Mouse (Mus musculus) hindbrain, postnatal 0 days (tissue): ENCODE measurements around the gene Nprl2. TPM values are rescaled to one million over a fixed set of nuclear protein-coding genes. Genes with fewer than 3 reads are reported as not detected.

ENCODE experiments used
- ATAC-seq: fragments of 200-750 bp; cut with Nextera tagmentation; 2 replicates; pipeline ENCODE4 v1.8.0; 2017; ENCODE audit warnings: mild to moderate bottlenecking, moderate TSS enrichment, moderate library complexity
- DNase-seq: peaks from one replicate; pipeline ENCODE4 v3.0.0-alpha.2; 2015; ENCODE audit warnings: low spot score
- H3K27ac ChIP-seq: fragments of 300-500 bp; sonication (generic); 2 replicates; pipeline ENCODE4 v1.5.1; 2014; ENCODE audit warnings: mild to moderate bottlenecking
- H3K27me3 ChIP-seq: fragments of 300-500 bp; sonication (generic); 2 replicates; pipeline ENCODE4 v1.6.1; 2014; ENCODE audit warnings: low read length, mixed read lengths; ENCODE audit not compliant: insufficient read depth
- H3K36me3 ChIP-seq: fragments of 300-500 bp; sonication (generic); 2 replicates; pipeline ENCODE4 v1.6.1; 2014; ENCODE audit warnings: low read length, mixed read lengths; ENCODE audit not compliant: insufficient read depth
- H3K4me1 ChIP-seq: fragments of 300-500 bp; sonication (generic); 2 replicates; pipeline ENCODE4 v1.6.1; 2014; ENCODE audit warnings: antibody characterized with exemption, low read length, mixed read lengths; ENCODE audit not compliant: insufficient read depth
- H3K4me2 ChIP-seq: fragments of 300-500 bp; sonication (generic); 2 replicates; pipeline ENCODE4 v1.6.1; 2014; ENCODE audit warnings: low read depth, mild to moderate bottlenecking, low read length, moderate library complexity, mixed read lengths
- H3K4me3 ChIP-seq: fragments of 300-500 bp; sonication (generic); 2 replicates; pipeline ENCODE4 v1.5.1; 2014; ENCODE audit warnings: low read length
- H3K9ac ChIP-seq: fragments of 300-500 bp; sonication (generic); replicated peaks from 2 replicates; pipeline ENCODE4 v1.6.1; 2014; ENCODE audit warnings: mild to moderate bottlenecking, low read length, moderate library complexity, mixed read lengths
- H3K9me3 ChIP-seq: fragments of 300-500 bp; sonication (generic); 2 replicates; pipeline ENCODE4 v1.6.1; 2016; ENCODE audit warnings: low read length, mixed read lengths
- CTCF ChIP-seq: IDR thresholded peaks from 2 replicates; pipeline ENCODE4 v1.5.1; 2016; ENCODE audit warnings: antibody characterized with exemption, control low read depth, low read depth
- WGBS: fragments of 180-500 bp; shearing (Covaris S2); extraction: QIAGEN DNeasy Blood & Tissue Kit; methylation state at CpG from one replicate; pipeline ENCODE4 v1.1.7; 2014; 5-methylcytosine and 5-hydroxymethylcytosine counted together
- polyA plus RNA-seq: library from polyadenylated mRNA; unstranded; fragments of >200 nt; fragmentation: Nextera tagmentation; extraction: Ambion mirVana; gene quantifications from 2 replicates; pipeline ENCODE4 v1.2.1, GENCODE M21; 2015
- total RNA-seq: library from RNA; depleted of rRNA; stranded (reverse); fragments of >200 nt; gene quantifications from 2 replicates; pipeline ENCODE4 v1.2.3, GENCODE M21; 2014

Gene Nprl2
- total and polyA plus RNA-seq, 2 experiments from 2014 or later = 54.6 to 70.5 TPM

DNA sequence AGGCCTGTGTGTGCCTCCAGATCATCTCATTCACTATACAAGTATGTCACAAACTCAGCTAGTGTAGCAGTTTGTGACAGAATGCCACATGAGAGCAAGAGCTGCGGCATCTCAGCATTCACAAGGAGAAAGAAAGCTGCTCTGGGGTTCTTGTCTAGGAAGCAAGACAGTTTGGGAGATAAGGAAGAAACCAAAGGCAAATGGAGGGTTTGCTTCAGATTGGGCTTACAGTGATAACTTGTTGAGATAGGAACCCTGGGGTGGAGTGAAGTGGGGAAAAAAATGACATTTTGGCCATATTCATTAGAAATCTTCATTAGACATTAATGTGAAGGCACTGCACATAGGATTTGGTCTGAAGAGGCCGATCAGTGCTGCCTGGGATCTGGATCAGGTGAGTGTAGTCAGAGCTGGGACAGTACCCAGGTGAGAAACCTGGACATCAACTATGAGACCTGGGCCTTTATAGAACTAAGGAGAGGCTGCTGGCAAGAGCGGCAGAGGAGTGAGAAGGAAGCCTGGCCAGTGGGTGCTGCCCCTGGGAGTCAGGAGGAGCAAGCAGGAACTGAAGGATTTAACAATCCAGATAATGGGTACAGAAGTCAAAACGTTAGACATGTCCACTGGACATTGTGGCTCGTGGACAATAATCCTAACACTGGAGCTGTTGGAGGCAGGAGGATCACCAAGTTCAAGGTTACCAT, 10.8 kb downstream of the Nprl2 start:
- no peak overlapping the region for H3K4me3 ChIP-seq
- no peaks in the 10 kb centered on the region for H3K9me3 ChIP-seq
- peaks cover 31% of the 10 kb centered on the region for H3K4me1 ChIP-seq
- DNase-seq (no peak), ATAC-seq (no peak)
- peaks cover 9% of the 10 kb centered on the region for H3K36me3 ChIP-seq
- H3K27me3 ChIP-seq = 0 out of 2 replicates have a peak, but pooled peaks cover 7% of the 10 kb centered on the region
- WGBS = 86% methylated on average over 5 of the region's 5 CpGs
- no peak overlapping the region for H3K9ac ChIP-seq
- TF ChIP-seq CTCF = no peak
- H3K4me2 ChIP-seq = no peak overlapping the region; the same call in 1 of the 2 replicates
- no peak overlapping the region for H3K27ac ChIP-seq

DNA sequence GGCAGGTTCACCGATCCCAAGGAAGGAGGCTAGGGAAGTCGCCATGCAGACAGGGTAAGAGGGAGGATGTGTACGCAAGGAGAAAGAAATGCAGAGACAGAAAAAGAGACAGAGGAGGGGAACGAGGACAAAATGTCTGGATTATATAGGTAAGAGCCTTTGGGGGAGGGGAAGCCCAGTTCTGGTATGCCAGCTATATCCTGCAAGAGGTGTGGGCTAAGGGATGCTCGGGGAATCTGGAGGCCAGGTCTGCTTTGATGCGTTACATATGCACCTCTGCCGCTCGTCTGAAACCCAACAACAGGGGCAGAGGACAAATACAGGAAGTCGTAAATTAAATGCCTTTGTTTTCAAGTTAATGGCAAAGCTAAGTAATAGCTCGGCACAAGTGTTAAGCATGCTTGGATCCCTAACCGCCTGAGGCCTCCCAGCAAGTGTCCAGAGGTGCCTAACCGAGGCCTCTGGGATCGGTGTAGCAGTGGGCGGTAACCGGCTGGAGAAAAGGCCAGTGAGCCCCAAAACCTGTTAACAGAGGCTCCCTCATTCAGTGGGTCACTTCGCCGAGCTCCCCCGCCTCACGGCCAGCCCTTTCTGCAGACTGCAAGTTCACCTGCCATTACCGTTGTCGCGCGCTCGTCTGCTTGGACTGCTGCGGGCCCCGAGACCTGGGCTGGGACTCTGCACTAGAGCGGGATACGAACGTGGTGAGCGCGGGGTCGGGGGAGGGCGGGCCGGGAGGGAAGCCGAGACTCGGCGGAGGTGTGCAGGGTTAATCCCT, 11.7 kb downstream of the Nprl2 start:
- Histone ChIP-seq H3K4me3 (peak overlapping the region; percentile 64), H3K36me3 (peaks cover 18% of the 10 kb centered on the region), H3K9me3 (no peaks in the 10 kb centered on the region), H3K27me3 (0 out of 2 replicates have a peak, but pooled peaks cover 7% of the 10 kb centered on the region), H3K4me1 (peaks cover 31% of the 10 kb centered on the region), H3K27ac (peak overlapping the region; percentile 74), H3K4me2 (peak overlapping the region; percentile 68), H3K9ac (peak overlapping the region; percentile 66)
- no peak for TF ChIP-seq CTCF
- WGBS = 10% methylated on average over 37 of the region's 37 CpGs
- peak; percentile 1; the same call in 1 of the 2 replicates for ATAC-seq
- no peak for DNase-seq

DNA sequence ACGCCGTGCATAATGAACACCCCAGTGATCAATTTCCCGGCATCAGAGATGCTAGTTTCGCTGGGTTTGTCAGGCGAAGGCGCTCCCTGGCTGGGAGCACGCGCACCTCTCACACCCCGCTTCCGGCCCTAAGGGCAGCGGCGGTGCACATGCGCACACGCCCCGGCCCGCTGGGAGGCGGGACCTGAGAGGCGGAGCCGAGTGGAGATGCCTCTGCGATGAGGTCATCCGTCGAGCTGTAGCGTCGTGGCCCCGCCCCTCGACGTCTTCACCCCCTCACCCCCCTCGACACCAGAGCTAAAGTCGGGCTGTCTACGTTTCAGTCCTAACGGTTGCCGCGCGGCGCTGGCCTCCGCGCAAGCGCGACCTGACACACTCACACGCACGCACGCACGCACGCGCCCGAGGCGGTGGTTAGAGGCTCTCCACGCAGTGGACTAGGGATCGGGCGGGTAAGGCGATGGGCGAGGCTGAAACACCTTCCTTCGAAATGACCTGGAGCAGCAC, 12.3 kb downstream of the Nprl2 start:
- DNase-seq = peak; percentile 99
- Histone ChIP-seq H3K27ac (peak overlapping the region; percentile 74), H3K4me3 (peak overlapping the region; percentile 64), H3K27me3 (0 out of 2 replicates have a peak, but pooled peaks cover 7% of the 10 kb centered on the region), H3K36me3 (peaks cover 25% of the 10 kb centered on the region), H3K4me2 (peak overlapping the region; percentile 68), H3K9me3 (no peaks in the 10 kb centered on the region), H3K9ac (peak overlapping the region; percentile 66), H3K4me1 (peaks cover 31% of the 10 kb centered on the region)
- 0% methylated on average over 50 of the region's 53 CpGs for WGBS
- peak; percentile 96 for ATAC-seq
- peak; percentile 40; the same call in 1 of the 2 replicates for TF ChIP-seq CTCF

DNA sequence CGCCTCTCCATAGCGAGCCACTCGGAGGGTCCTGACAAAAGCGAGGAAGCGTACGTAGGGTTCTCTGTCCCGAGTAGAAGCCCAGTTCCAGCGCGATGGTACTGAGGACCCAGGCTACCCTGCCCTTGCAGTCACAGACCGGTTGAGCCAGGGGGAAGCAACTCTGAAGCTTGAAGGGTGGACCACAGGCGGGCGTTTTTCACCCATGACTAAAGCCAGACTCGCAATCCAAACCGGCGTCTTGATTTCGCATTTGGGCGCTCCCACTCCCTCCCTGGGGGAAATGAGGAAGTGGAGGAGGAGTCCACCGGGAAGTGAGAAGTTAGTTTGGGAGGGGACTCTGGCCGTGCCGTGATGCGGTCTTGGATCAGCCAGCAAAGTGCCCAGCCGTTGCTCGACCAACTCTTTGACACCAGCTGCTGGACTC, 13.0 kb downstream of the Nprl2 start:
- ATAC-seq = no peak

DNA sequence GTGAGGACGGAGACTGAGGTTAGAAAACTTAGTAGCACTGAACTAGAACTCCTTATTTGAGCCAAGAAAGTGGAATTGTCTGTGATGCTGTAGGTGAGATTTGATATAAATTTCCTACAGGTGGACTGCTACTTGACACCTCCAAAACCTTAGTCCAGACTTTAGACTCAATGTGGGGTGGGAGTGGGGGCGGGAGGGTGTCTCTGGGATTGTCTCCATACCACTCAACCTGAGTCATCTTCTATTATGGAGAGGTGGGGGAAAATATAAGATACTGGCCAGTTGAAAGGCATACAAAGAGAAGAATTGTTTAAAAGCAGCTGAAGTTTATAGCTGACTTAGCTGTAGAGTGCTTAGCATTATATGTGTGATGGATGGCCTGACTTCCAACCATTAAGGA, 13.7 kb downstream of the Nprl2 start:
- ATAC-seq (no peak), DNase-seq (no peak)
- Histone ChIP-seq H3K27me3 (0 out of 2 replicates have a peak, but pooled peaks cover 7% of the 10 kb centered on the region), H3K9ac (peak overlapping the region; percentile 64; the same call in 1 of the 2 replicates), H3K9me3 (no peaks in the 10 kb centered on the region), H3K4me3 (peak overlapping the region; percentile 64), H3K36me3 (peaks cover 32% of the 10 kb centered on the region), H3K4me2 (peak overlapping the region; percentile 68), H3K4me1 (peaks cover 31% of the 10 kb centered on the region), H3K27ac (no peak overlapping the region)
- no peak for TF ChIP-seq CTCF
- WGBS = 50% methylated on average over 2 of the region's 2 CpGs

More for the DNA sequence above, 13.0 kb downstream of the Nprl2 start:
- under 1% methylated on average over 23 of the region's 23 CpGs for WGBS
- Histone ChIP-seq H3K9me3 (no peaks in the 10 kb centered on the region), H3K4me3 (peak overlapping the region; percentile 64), H3K27ac (peak overlapping the region; percentile 74), H3K9ac (peak overlapping the region; percentile 64), H3K27me3 (0 out of 2 replicates have a peak, but pooled peaks cover 7% of the 10 kb centered on the region), H3K4me1 (peaks cover 31% of the 10 kb centered on the region), H3K4me2 (peak overlapping the region; percentile 68), H3K36me3 (peaks cover 31% of the 10 kb centered on the region)
- peak; percentile 57 for DNase-seq
- peak; percentile 21; the same call in 1 of the 2 replicates for TF ChIP-seq CTCF

DNA sequence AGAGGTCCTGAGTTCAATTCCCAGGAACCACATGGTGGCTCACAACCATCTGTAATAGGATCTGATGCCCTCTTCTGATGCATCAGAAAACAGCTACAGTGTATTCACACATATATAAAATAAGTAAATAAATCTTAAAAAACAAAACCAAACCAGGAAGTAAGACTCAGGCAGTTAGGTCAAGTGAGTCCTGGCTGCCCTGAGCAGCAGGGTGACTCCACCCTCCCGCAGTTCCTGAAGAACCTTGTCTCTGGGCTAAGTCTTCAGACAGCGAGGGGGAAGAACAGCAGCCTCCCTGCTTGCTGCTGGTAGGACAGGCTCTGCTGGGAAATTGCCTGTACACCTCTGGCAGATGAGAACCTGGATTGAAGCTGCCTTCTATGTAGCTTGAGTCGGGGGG, 14.3 kb downstream of the Nprl2 start:
- WGBS = 89% methylated on average over 3 of the region's 3 CpGs
- Histone ChIP-seq H3K4me3 (no peak overlapping the region), H3K9ac (0 out of 2 replicates have a peak overlapping the region, but pooled peaks have one; percentile 2), H3K27ac (no peak overlapping the region), H3K27me3 (0 out of 2 replicates have a peak, but pooled peaks cover 5% of the 10 kb centered on the region), H3K4me2 (peak overlapping the region; percentile 68), H3K4me1 (peaks cover 28% of the 10 kb centered on the region), H3K36me3 (peaks cover 33% of the 10 kb centered on the region), H3K9me3 (no peaks in the 10 kb centered on the region)
- ATAC-seq (no peak), DNase-seq (no peak)
- no peak for TF ChIP-seq CTCF
